Mouse (Mus musculus) heart, adult 2 months (tissue): ENCODE data around the gene Krtap12-1.

Source experiments
- CTCF ChIP-seq: fragments of 200-600 bp; IDR thresholded peaks from 2 replicates; pipeline ENCODE4 v1.8.1; 2022; ENCODE audit warnings: antibody characterized with exemption, mild to moderate bottlenecking, moderate library complexity
- EP300 ChIP-seq: fragments of 200-500 bp; IDR thresholded peaks from 2 replicates; pipeline ENCODE4 v1.6.1; 2011; ENCODE audit warnings: low read depth, low read length, control low read depth; ENCODE audit not compliant: insufficient read depth
- POLR2A ChIP-seq: fragments of 200-500 bp; IDR thresholded peaks from 2 replicates; pipeline ENCODE4 v1.6.1; 2011; ENCODE audit warnings: mild to moderate bottlenecking, low read depth, low read length, control low read depth; ENCODE audit not compliant: insufficient read depth

- TF ChIP-seq POLR2A (no peak), CTCF (no peak), EP300 (no peak)
These were observed 46.6 kb upstream of the Krtap12-1 start for GRCm38 (mm10) chr10:77673765-77674164.
